Comparison of ENCODE assay signal across 13 mouse cellular contexts in the genomic region with DNA sequence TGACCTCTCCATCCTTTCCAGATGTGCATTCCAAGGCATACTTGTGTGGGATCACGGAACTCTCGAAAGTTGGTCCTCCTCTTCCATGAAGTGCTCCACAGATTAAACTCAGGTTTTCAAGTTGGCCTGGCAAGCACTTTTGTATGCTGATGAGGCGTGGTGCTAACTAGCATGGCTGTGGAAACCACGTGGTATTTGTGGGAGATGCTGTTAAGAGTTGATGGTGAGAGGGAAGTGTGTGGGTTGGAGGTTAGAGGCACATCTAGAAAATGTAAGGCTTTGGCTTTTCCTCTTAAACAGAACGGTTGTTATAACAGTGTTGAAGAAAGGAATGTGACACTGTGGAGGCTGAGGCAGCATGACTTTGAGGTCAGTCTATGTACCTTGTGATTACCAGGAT. TPM values are rescaled to one million over a fixed set of nuclear protein-coding genes. Genes with fewer than 3 reads are reported as not detected.
"Had no signal": no experiment of that assay in that cellular context is flagged by ENCODE, and none has a peak within 500 bp of the region (broad histone marks: within the 10 kb centered on the region; RNA-seq: fewer than 3 reads in every experiment).

No protein-coding gene starts in this region.

- H3K27me3 ChIP-seq: limb, embryonic 15.5 days; liver, embryonic 12.5 days; midbrain, embryonic 13.5 days; neural tube, embryonic 15.5 days had no signal

- H3K4me2 ChIP-seq: limb, embryonic 15.5 days; liver, embryonic 12.5 days; lung, embryonic 14.5 days; midbrain, embryonic 13.5 days; neural tube, embryonic 15.5 days had no signal

- H3K9me3 ChIP-seq: limb, embryonic 15.5 days; liver, embryonic 12.5 days; midbrain, embryonic 13.5 days; neural tube, embryonic 15.5 days had no signal

- H3K36me3 ChIP-seq: limb, embryonic 15.5 days; liver, embryonic 12.5 days; midbrain, embryonic 13.5 days; neural tube, embryonic 15.5 days had no signal

- DNase-seq: kidney, postnatal 36 days; layer of hippocampus, adult 9-11 months; layer of hippocampus, postnatal 36 days; lung, embryonic 14.5 days; right cerebral cortex, adult 18-20 months; right cerebral cortex, postnatal 25 days; thymus, postnatal 36 days had no signal

- H3K27ac ChIP-seq: kidney, postnatal 0 days; limb, embryonic 15.5 days; liver, embryonic 12.5 days; midbrain, embryonic 13.5 days; neural tube, embryonic 15.5 days had no signal

- H3K9ac ChIP-seq: limb, embryonic 15.5 days; liver, embryonic 12.5 days; lung, embryonic 14.5 days; midbrain, embryonic 13.5 days; neural tube, embryonic 15.5 days had no signal

- H3K4me1 ChIP-seq: limb, embryonic 15.5 days; liver, embryonic 12.5 days; midbrain, embryonic 13.5 days; neural tube, embryonic 15.5 days had no signal

- ATAC-seq: liver, embryonic 12.5 days; midbrain, embryonic 13.5 days had no signal

- H3K4me3 ChIP-seq: limb, embryonic 15.5 days; liver, embryonic 12.5 days; midbrain, embryonic 13.5 days; neural tube, embryonic 15.5 days had no signal

RNA-seq across cellular contexts. Expression of a gene that starts 24.2 kb away (rescaled TPM):
- polyA plus RNA-seq: small intestine, adult 2 months had no signal
